Mouse (Mus musculus): ENCODE results near the gene Ptpra. TPM values are rescaled to one million over a fixed set of nuclear protein-coding genes. Genes with fewer than 3 reads are reported as not detected.
"Not testable (repeated sequence)": the region's sequence is repeated elsewhere in the genome, so short reads cannot be mapped to it uniquely, and the experiment has no call there.

Ptpra gene
- total and polyA plus RNA-seq, 3 experiments, result 38.5 to 73.3 (median 40.4) TPM

GRCm38 (mm10) chr2:130575873-130576272 lies 125.8 kb downstream of the Ptpra start, which contains the start of gene Oxt:
Gene Oxt (plus strand): TSS chr2:130576173.
- TF ChIP-seq MAFK (IDR thresholded peaks at IDR 0.05; ENCODE audit: insufficient replicate concordance, low read length) (no peak), NELFE (IDR thresholded peaks at IDR 0.05; ENCODE audit: low read depth, low read length) (no peak), UBTF (IDR thresholded peaks at IDR 0.05; ENCODE audit: low read depth, low read length) (no peak), MYC (IDR thresholded peaks at IDR 0.05; ENCODE audit: low read depth, low read length) (no peak), ETS1 (conservative IDR thresholded peaks at IDR 0.05; ENCODE audit: low read depth, low read length) (no peak), MAZ (IDR thresholded peaks at IDR 0.05; ENCODE audit: low read depth, low read length) (no peak), TBP (conservative IDR thresholded peaks at IDR 0.05; ENCODE audit: low read depth, low read length) (no peak), POLR2A (IDR thresholded peaks at IDR 0.05; ENCODE audit: low read depth, low read length) (no peak), USF1 (IDR thresholded peaks at IDR 0.05; ENCODE audit: low read depth, low read length) (no peak), SMC3 (IDR thresholded peaks at IDR 0.05; ENCODE audit: low read depth, low read length) (no peak), IRF4 (IDR thresholded peaks at IDR 0.05; ENCODE audit: low read depth, low read length) (no peak), NRF1 (IDR thresholded peaks at IDR 0.05; ENCODE audit: low read depth, low read length) (no peak), PAX5 (IDR thresholded peaks at IDR 0.05; ENCODE audit: low read length) (no peak), E2F4 (IDR thresholded peaks at IDR 0.05; ENCODE audit: insufficient replicate concordance, low read depth, low read length) (no peak), POLR2AphosphoS2 (IDR thresholded peaks at IDR 0.05; ENCODE audit: low read depth, low read length) (no peak), MXI1 (IDR thresholded peaks at IDR 0.05; ENCODE audit: low read depth, low read length) (no peak), RCOR1 (conservative IDR thresholded peaks at IDR 0.05; ENCODE audit: low read depth, low read length) (no peak), ELF1 (IDR thresholded peaks at IDR 0.05; ENCODE audit: low read depth, low read length) (no peak), HCFC1 (IDR thresholded peaks at IDR 0.05; ENCODE audit: low read depth, low read length) (no peak)
- Histone ChIP-seq H3K27me3 (replicated peaks) (peaks cover 19% of the 10 kb centered on the region), H3K4me2 (ENCODE audit: insufficient read depth, low read depth, poor library complexity, severe bottlenecking) (no peak within 1 kb of the TSS), H3K4me1 (ENCODE audit: control insufficient read depth in 1 of 2, insufficient read depth in 2 of 2) (peaks cover 9% of the 10 kb centered on the region in 2 experiments), H3K36me3 (replicated peaks in 1 of 2; ENCODE audit: control insufficient read depth in 1 of 2, insufficient read depth in 1 of 2, low read length in 1 of 2) (no peaks in the 10 kb centered on the region), H3K9me3 (replicated peaks; ENCODE audit: low read length) (no peaks in the 10 kb centered on the region), H3K27ac (ENCODE audit: insufficient read depth, low read depth) (no peak within 1 kb of the TSS), H3K79me2 (replicated peaks; ENCODE audit: control insufficient read depth, extremely low read depth, insufficient read depth, poor library complexity, severe bottlenecking) (no peaks in the 10 kb centered on the region), H3K4me3 (replicated peaks in 1 of 3; ENCODE audit: low read depth in 2 of 3, low read length in 2 of 3, poor library complexity in 1 of 3) (no peak within 1 kb of the TSS), H3K9ac (ENCODE audit: insufficient read depth, low read depth) (no peak within 1 kb of the TSS)
- in situ Hi-C loops (cut with MboI; ENCODE audit: low pct_ligation_motif_present, low pct_unique_long_range_greater_than_20kb, low sequenced_read_pairs), result no loop called here
- dilution Hi-C loops (cut with MboI; ENCODE audit: extremely low pct_ligation_motif_present, extremely low pct_unique_long_range_greater_than_20kb, low sequenced_read_pairs), result no loop called here
- DNase-seq (ENCODE audit: extremely low read depth), result no peak

- H3K79me2 ChIP-seq (replicated peaks; ENCODE audit: control insufficient read depth, extremely low read depth, insufficient read depth, poor library complexity, severe bottlenecking); in situ Hi-C loops (cut with MboI; ENCODE audit: low pct_ligation_motif_present, low pct_unique_long_range_greater_than_20kb, low sequenced_read_pairs); H3K27ac ChIP-seq (ENCODE audit: insufficient read depth, low read depth); H3K4me3 ChIP-seq (replicated peaks in 1 of 3; ENCODE audit: low read depth in 2 of 3, low read length in 2 of 3, poor library complexity in 1 of 3); dilution Hi-C loops (cut with MboI; ENCODE audit: extremely low pct_ligation_motif_present, extremely low pct_unique_long_range_greater_than_20kb, low sequenced_read_pairs); H3K4me2 ChIP-seq (ENCODE audit: insufficient read depth, low read depth, poor library complexity, severe bottlenecking); H3K9ac ChIP-seq (ENCODE audit: insufficient read depth, low read depth); DNase-seq (ENCODE audit: extremely low read depth); H3K36me3 ChIP-seq (replicated peaks in 1 of 2; ENCODE audit: control insufficient read depth in 1 of 2, insufficient read depth in 1 of 2, low read length in 1 of 2); H3K9me3 ChIP-seq (replicated peaks; ENCODE audit: low read length); H3K4me1 ChIP-seq (ENCODE audit: control insufficient read depth in 1 of 2, insufficient read depth in 2 of 2): not testable (repeated sequence)
- peaks cover 22% of the 10 kb centered on the region for H3K27me3 ChIP-seq (replicated peaks)
Observed at GRCm38 (mm10) chr2:130576564-130576963, 126.5 kb downstream of the Ptpra start.

Data from CH12.LX (cell line).